Mouse (Mus musculus) testis, adult 2 months (tissue): Measurements from ENCODE around the gene Cxcl9.

Experiments used
- CTCF ChIP-seq: fragments of 200-500 bp; IDR thresholded peaks from 2 replicates; pipeline ENCODE4 v1.5.1; 2012; ENCODE audit warnings: low read depth, mild to moderate bottlenecking, inconsistent platforms, low read length, moderate library complexity; ENCODE audit not compliant: control insufficient read depth, insufficient read depth, insufficient replicate concordance
- POLR2A ChIP-seq: fragments of 200-500 bp; IDR thresholded peaks from 2 replicates; pipeline ENCODE4 v1.6.1; 2012; ENCODE audit warnings: low read depth, mild to moderate bottlenecking, inconsistent platforms, low read length, moderate library complexity; ENCODE audit not compliant: control insufficient read depth

DNA sequence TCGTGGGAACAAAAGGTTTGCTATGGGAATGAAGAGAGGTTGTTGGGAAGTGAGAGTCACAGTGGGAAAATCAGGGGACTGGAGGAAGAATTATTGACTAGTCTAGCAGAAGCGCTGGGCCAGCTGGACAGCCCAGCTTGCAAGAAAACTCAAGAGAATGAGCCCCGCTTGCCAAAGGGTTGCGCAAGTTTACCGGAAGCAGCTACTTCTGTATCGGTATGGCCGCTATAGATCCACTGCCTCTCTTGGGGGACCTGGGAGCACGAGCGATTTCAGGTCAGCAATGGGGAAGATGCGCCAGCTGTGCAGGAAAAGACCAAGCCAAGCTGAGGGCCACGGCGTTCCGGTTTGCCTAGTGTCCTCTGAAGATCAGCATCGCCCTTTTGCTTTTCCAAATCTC is 9.3 kb downstream of the Cxcl9 start:
- TF ChIP-seq POLR2A (no peak), CTCF (no peak)
